Mouse (Mus musculus): Measurements from ENCODE around the gene Hsd17b2.

- TF ChIP-seq CTCF (IDR thresholded peaks at IDR 0.05; ENCODE audit: insufficient read depth, low read length), result no peak
- no peak for TF ChIP-seq POLR2A (IDR thresholded peaks at IDR 0.05; ENCODE audit: borderline replicate concordance, extremely low read depth, low read depth, low read length)
These were observed 28.3 kb upstream of the Hsd17b2 start, which contains the start of gene Sdr42e1 for GRCm38 (mm10) chr8:117673430-117673830.
